Mouse (Mus musculus) kidney, postnatal 14 days (tissue): ENCODE data around the gene Tdrd9.
"Not testable (repeated sequence)": the region's sequence is repeated elsewhere in the genome, so short reads cannot be mapped to it uniquely, and the experiment has no call there.

Experiments used
- DNase-seq: peaks from one replicate; pipeline ENCODE4 v3.0.0; 2022; ENCODE audit warnings: mixed read lengths

The Tdrd9 gene

GRCm38 (mm10) chr12:112033409-112033975 lies 62.1 kb downstream of the Tdrd9 start:
- no peak for DNase-seq

GRCm38 (mm10) chr12:112035341-112036100 lies 64.2 kb downstream of the Tdrd9 start:
- not testable (repeated sequence) for DNase-seq

- DNase-seq: no peak
Observed at GRCm38 (mm10) chr12:112038441-112038840, 67.1 kb downstream of the Tdrd9 start.

- no peak for DNase-seq
Observed at GRCm38 (mm10) chr12:112039169-112039568, 67.8 kb downstream of the Tdrd9 start.

- no peak for DNase-seq
Observed at GRCm38 (mm10) chr12:112042681-112043080, 71.3 kb downstream of the Tdrd9 start.

- peak; percentile 79 for DNase-seq
Observed at GRCm38 (mm10) chr12:112077651-112078050, 106.3 kb downstream of the Tdrd9 start.

GRCm38 (mm10) chr12:112079911-112080310 lies 108.6 kb downstream of the Tdrd9 start:
- DNase-seq: no peak

GRCm38 (mm10) chr12:112080911-112081310 lies 109.6 kb downstream of the Tdrd9 start:
- DNase-seq: no peak

- DNase-seq: no peak
Observed at GRCm38 (mm10) chr12:112082241-112082640, 110.9 kb downstream of the Tdrd9 start.

- DNase-seq: no peak
Observed at GRCm38 (mm10) chr12:112086250-112086649, 114.9 kb downstream of the Tdrd9 start.

GRCm38 (mm10) chr12:112086726-112087125 lies 115.4 kb downstream of the Tdrd9 start:
- DNase-seq: no peak

GRCm38 (mm10) chr12:112088609-112089324 lies 117.4 kb downstream of the Tdrd9 start:
- DNase-seq: no peak

GRCm38 (mm10) chr12:112091054-112091453 lies 119.7 kb downstream of the Tdrd9 start:
- peak; percentile 77 for DNase-seq

GRCm38 (mm10) chr12:112094261-112094880 lies 123.0 kb downstream of the Tdrd9 start:
- no peak for DNase-seq

- DNase-seq: peak; percentile 73
Observed at GRCm38 (mm10) chr12:112096051-112096732, 124.8 kb downstream of the Tdrd9 start.

- DNase-seq: no peak
Observed at GRCm38 (mm10) chr12:112096733-112097117, 125.4 kb downstream of the Tdrd9 start.

- no peak for DNase-seq
Observed at GRCm38 (mm10) chr12:112100106-112100505, 128.7 kb downstream of the Tdrd9 start.

- DNase-seq: no peak
Observed at GRCm38 (mm10) chr12:112101045-112101444, 129.7 kb downstream of the Tdrd9 start.

- no peak for DNase-seq
Observed at GRCm38 (mm10) chr12:112103179-112103578, 131.8 kb downstream of the Tdrd9 start.

GRCm38 (mm10) chr12:112104890-112105289 lies 133.5 kb downstream of the Tdrd9 start:
- DNase-seq: no peak

- DNase-seq: peak; percentile 63
Observed at GRCm38 (mm10) chr12:112106541-112106971, 135.2 kb downstream of the Tdrd9 start, which contains the start of gene Aspg. Aspg (plus strand) TSS chr12:112106679.

- no peak for DNase-seq
Observed at GRCm38 (mm10) chr12:112107685-112108084, 136.3 kb downstream of the Tdrd9 start.
